Mouse (Mus musculus) hindbrain, embryonic 11.5 days (tissue): ENCODE data around the gene Rab30. TPM values are rescaled to one million over a fixed set of nuclear protein-coding genes. Genes with fewer than 3 reads are reported as not detected.
"Not testable (repeated sequence)": the region's sequence is repeated elsewhere in the genome, so short reads cannot be mapped to it uniquely, and the experiment has no call there.

ENCODE experiments used
- ATAC-seq: fragments of 200-750 bp; cut with Nextera tagmentation; 2 replicates; pipeline ENCODE4 v1.8.0; 2017; ENCODE audit warnings: mild to moderate bottlenecking, moderate TSS enrichment, moderate library complexity; ENCODE audit not compliant: low FRiP score
- DNase-seq: peaks from one replicate; pipeline ENCODE4 v3.0.0-alpha.2; 2015; ENCODE audit warnings: low spot score
- H3K27ac ChIP-seq: fragments of 300-500 bp; sonication (generic); 2 replicates; pipeline ENCODE4 v1.5.1; 2014; ENCODE audit warnings: mild to moderate bottlenecking, low read depth, low read length
- H3K27me3 ChIP-seq: fragments of 300-500 bp; sonication (generic); 2 replicates; pipeline ENCODE4 v1.6.1; 2014; ENCODE audit warnings: mild to moderate bottlenecking, low read length, moderate library complexity, mixed read lengths; ENCODE audit not compliant: control insufficient read depth, insufficient read depth
- H3K36me3 ChIP-seq: fragments of 300-500 bp; sonication (generic); 2 replicates; pipeline ENCODE4 v1.6.1; 2014; ENCODE audit warnings: mild to moderate bottlenecking, low read length, moderate library complexity, mixed read lengths; ENCODE audit not compliant: control insufficient read depth, insufficient read depth
- H3K4me1 ChIP-seq: fragments of 300-500 bp; sonication (generic); replicated peaks from 2 replicates; pipeline ENCODE4 v1.6.1; 2014; ENCODE audit warnings: low read length, mixed read lengths; ENCODE audit not compliant: control insufficient read depth, insufficient read depth
- H3K4me2 ChIP-seq: fragments of 300-500 bp; sonication (generic); replicated peaks from 2 replicates; pipeline ENCODE4 v1.6.1; 2014; ENCODE audit warnings: mild to moderate bottlenecking, low read depth, low read length
- H3K4me3 ChIP-seq: fragments of 300-500 bp; sonication (generic); 2 replicates; pipeline ENCODE4 v1.5.1; 2014; ENCODE audit warnings: low read depth, low read length
- H3K9ac ChIP-seq: fragments of 300-500 bp; sonication (generic); 2 replicates; pipeline ENCODE4 v1.6.1; 2014; ENCODE audit warnings: low read depth, low read length
- H3K9me3 ChIP-seq: fragments of 300-500 bp; sonication (generic); 2 replicates; pipeline ENCODE4 v1.6.1; 2016; ENCODE audit warnings: low read length; ENCODE audit not compliant: control insufficient read depth
- WGBS: fragments of 180-500 bp; shearing (Covaris S2); extraction: QIAGEN DNeasy Blood & Tissue Kit; methylation state at CpG from one replicate; pipeline ENCODE4 v1.1.7; 2014; 5-methylcytosine and 5-hydroxymethylcytosine counted together
- polyA plus RNA-seq: library from polyadenylated mRNA; unstranded; fragments of >200 nt; fragmentation: Nextera tagmentation; extraction: Ambion mirVana; gene quantifications from 2 replicates; pipeline ENCODE4 v1.2.1, GENCODE M21; 2014

Rab30 gene
- polyA plus RNA-seq, 1 experiment from 2014 or later, result 24.5 TPM

GRCm38 (mm10) chr7:92765426-92765825, 24.0 kb downstream of the Rab30 start:
- Histone ChIP-seq H3K9me3 (no peaks in the 10 kb centered on the region), H3K4me2 (no peak overlapping the region), H3K4me1 (no peaks in the 10 kb centered on the region), H3K27ac (no peak overlapping the region), H3K4me3 (no peak overlapping the region), H3K9ac (no peak overlapping the region), H3K36me3 (no peaks in the 10 kb centered on the region), H3K27me3 (no peaks in the 10 kb centered on the region)
- WGBS, result 89% methylated on average over 9 of the region's 9 CpGs
- no peak for DNase-seq
- ATAC-seq, result no peak

GRCm38 (mm10) chr7:92766096-92767090, 25.0 kb downstream of the Rab30 start:
- no peaks in the 10 kb centered on the region for H3K9me3 ChIP-seq
- H3K36me3 ChIP-seq, result no peaks in the 10 kb centered on the region
- H3K27ac ChIP-seq, result no peak overlapping the region
- no peak for ATAC-seq
- no peaks in the 10 kb centered on the region for H3K4me1 ChIP-seq
- no peak overlapping the region for H3K4me2 ChIP-seq
- no peak overlapping the region for H3K9ac ChIP-seq
- H3K27me3 ChIP-seq, result no peaks in the 10 kb centered on the region
- 73% methylated on average over 9 of the region's 9 CpGs for WGBS
- H3K4me3 ChIP-seq, result no peak overlapping the region
- no peak for DNase-seq

- H3K9me3 ChIP-seq, DNase-seq, H3K27ac ChIP-seq, H3K4me2 ChIP-seq, H3K27me3 ChIP-seq, H3K36me3 ChIP-seq, H3K4me3 ChIP-seq, H3K4me1 ChIP-seq, ATAC-seq, H3K9ac ChIP-seq: not testable (repeated sequence)
- 90% methylated on average over 11 of the region's 12 CpGs for WGBS
Observed at GRCm38 (mm10) chr7:92768116-92768515, 26.7 kb downstream of the Rab30 start.

- DNase-seq (no peak), ATAC-seq (no peak)
- H3K9me3 ChIP-seq, result no peaks in the 10 kb centered on the region
- H3K4me3 ChIP-seq, result no peak overlapping the region
- 76% methylated on average over 7 of the region's 7 CpGs for WGBS
- H3K27ac ChIP-seq, result no peak overlapping the region
- no peaks in the 10 kb centered on the region for H3K27me3 ChIP-seq
- no peaks in the 10 kb centered on the region for H3K4me1 ChIP-seq
- H3K36me3 ChIP-seq, result no peaks in the 10 kb centered on the region
- no peak overlapping the region for H3K9ac ChIP-seq
- no peak overlapping the region for H3K4me2 ChIP-seq
Observed at GRCm38 (mm10) chr7:92768859-92769258, 27.5 kb downstream of the Rab30 start.

- no peaks in the 10 kb centered on the region for H3K9me3 ChIP-seq
- no peak overlapping the region for H3K4me2 ChIP-seq
- no peaks in the 10 kb centered on the region for H3K4me1 ChIP-seq
- H3K4me3 ChIP-seq, result no peak overlapping the region
- WGBS, result 89% methylated on average over 3 of the region's 3 CpGs
- ATAC-seq, result no peak
- no peak overlapping the region for H3K27ac ChIP-seq
- DNase-seq, result no peak
- H3K9ac ChIP-seq, result no peak overlapping the region
- no peaks in the 10 kb centered on the region for H3K27me3 ChIP-seq
- no peaks in the 10 kb centered on the region for H3K36me3 ChIP-seq
Observed at GRCm38 (mm10) chr7:92773006-92773405, 31.6 kb downstream of the Rab30 start.

- H3K4me1 ChIP-seq, result no peaks in the 10 kb centered on the region
- no peaks in the 10 kb centered on the region for H3K36me3 ChIP-seq
- H3K27me3 ChIP-seq, result no peaks in the 10 kb centered on the region
- ATAC-seq (no peak), DNase-seq (no peak)
- no peak overlapping the region for H3K4me3 ChIP-seq
- H3K4me2 ChIP-seq, result no peak overlapping the region
- H3K9ac ChIP-seq, result no peak overlapping the region
- WGBS, result 93% methylated on average over 3 of the region's 3 CpGs
- H3K9me3 ChIP-seq, result no peaks in the 10 kb centered on the region
- no peak overlapping the region for H3K27ac ChIP-seq
Observed at GRCm38 (mm10) chr7:92773596-92773995, 32.2 kb downstream of the Rab30 start.

GRCm38 (mm10) chr7:92774741-92775140, 33.3 kb downstream of the Rab30 start:
- Histone ChIP-seq H3K27ac (no peak overlapping the region), H3K36me3 (no peaks in the 10 kb centered on the region), H3K4me2 (no peak overlapping the region), H3K9ac (no peak overlapping the region), H3K27me3 (no peaks in the 10 kb centered on the region), H3K4me3 (no peak overlapping the region), H3K9me3 (no peaks in the 10 kb centered on the region), H3K4me1 (no peaks in the 10 kb centered on the region)
- DNase-seq, result no peak
- WGBS, result 92% methylated on average over 5 of the region's 5 CpGs
- ATAC-seq, result no peak

- Histone ChIP-seq H3K27ac (no peak overlapping the region), H3K36me3 (no peaks in the 10 kb centered on the region), H3K9me3 (no peaks in the 10 kb centered on the region), H3K4me2 (no peak overlapping the region), H3K4me1 (no peaks in the 10 kb centered on the region), H3K27me3 (no peaks in the 10 kb centered on the region), H3K4me3 (no peak overlapping the region), H3K9ac (no peak overlapping the region)
- ATAC-seq (peak; percentile 55; the same call in 1 of the 2 replicates), DNase-seq (no peak)
- WGBS, result 40% methylated on average over 2 of the region's 2 CpGs
Observed at GRCm38 (mm10) chr7:92775703-92776102, 34.3 kb downstream of the Rab30 start.

GRCm38 (mm10) chr7:92776647-92777046, 35.2 kb downstream of the Rab30 start:
- Histone ChIP-seq H3K9ac (no peak overlapping the region), H3K36me3 (no peaks in the 10 kb centered on the region), H3K27ac (peak overlapping the region; percentile 43), H3K27me3 (no peaks in the 10 kb centered on the region), H3K4me1 (no peaks in the 10 kb centered on the region), H3K4me2 (no peak overlapping the region), H3K9me3 (no peaks in the 10 kb centered on the region), H3K4me3 (no peak overlapping the region)
- 60% methylated on average over 4 of the region's 4 CpGs for WGBS
- DNase-seq (peak; percentile 24), ATAC-seq (no peak)
